Mouse (Mus musculus): Measurements from ENCODE around the gene Fry.

GRCm38 (mm10) chr5:150418035-150418434 is 299.6 kb downstream of the Fry start:
- TF ChIP-seq POLR2A (IDR thresholded peaks at IDR 0.05; ENCODE audit: insufficient read depth, low read length) = no peak
- no peak for TF ChIP-seq CTCF (IDR thresholded peaks at IDR 0.05; ENCODE audit: low read depth, low read length)
